Mouse (Mus musculus) brain, embryonic 14.5 days (tissue): ENCODE measurements around the gene Srebf2.
"Not testable (repeated sequence)": the region's sequence is repeated elsewhere in the genome, so short reads cannot be mapped to it uniquely, and the experiment has no call there.

Experiments
- CTCF ChIP-seq: fragments of 200-500 bp; IDR thresholded peaks from 2 replicates; pipeline ENCODE4 v1.5.1; 2012; ENCODE audit warnings: inconsistent platforms, mild to moderate bottlenecking, moderate library complexity, borderline replicate concordance; ENCODE audit not compliant: insufficient read depth, insufficient read length; ENCODE audit errors: extremely low read depth
- POLR2A ChIP-seq: fragments of 200-500 bp; IDR thresholded peaks from 2 replicates; pipeline ENCODE4 v1.6.1; 2012; ENCODE audit warnings: mild to moderate bottlenecking, inconsistent platforms, borderline replicate concordance; ENCODE audit not compliant: poor library complexity, insufficient read depth, insufficient read length, severe bottlenecking; ENCODE audit errors: extremely low read depth

GRCm38 (mm10) chr15:82244805-82245161 is 97.8 kb downstream of the Srebf2 start:
- not testable (repeated sequence) for TF ChIP-seq CTCF, POLR2A
